Mouse (Mus musculus) bone marrow macrophage, adult 2 months (primary cell): ENCODE measurements at regions not wholly inside any gene's neighbourhood (a gene's known extent, or its start where the extent isn't known, plus 50 kb on each side); places are given as distances from the start of the nearest gene placed in this dataset.

Source experiments
- CTCF ChIP-seq: IDR thresholded peaks from 2 replicates; pipeline ENCODE4 v1.5.1; 2012; ENCODE audit warnings: low read depth, mild to moderate bottlenecking, low read length, moderate library complexity
- POLR2A ChIP-seq: IDR thresholded peaks from 2 replicates; pipeline ENCODE4 v1.6.1; 2012; ENCODE audit warnings: mild to moderate bottlenecking, low read depth, low read length, borderline replicate concordance

- TF ChIP-seq CTCF = no peak
- no peak for TF ChIP-seq POLR2A
These were observed 187.1 kb upstream of the Atp2b1 start for GRCm38 (mm10) chr10:98727130-98727529.
